8 mouse cellular contexts compared by ENCODE assay signal in the genomic region with DNA sequence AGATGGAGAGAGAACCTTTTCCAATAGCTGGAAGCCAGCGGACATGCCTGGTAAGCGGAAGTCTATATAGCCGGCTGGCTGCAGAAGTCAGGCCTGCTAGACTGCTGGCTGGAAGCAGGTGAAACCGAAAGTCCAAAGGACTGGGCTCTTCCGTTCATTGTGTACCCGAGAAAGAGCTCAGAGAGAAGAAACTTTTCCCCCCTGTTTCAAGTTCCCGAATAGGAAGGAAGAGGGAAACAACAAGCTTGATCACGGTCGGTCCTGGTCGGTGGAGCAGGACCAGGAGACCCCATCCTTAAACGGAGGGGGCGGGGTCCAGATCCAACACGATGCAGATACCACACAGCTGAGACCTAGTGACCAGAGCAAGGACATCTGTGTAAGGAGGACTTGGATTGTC. TPM values are rescaled to one million over a fixed set of nuclear protein-coding genes. Genes with fewer than 3 reads are reported as not detected.
DNase-seq lines count a peak whose midpoint lies in the region; ATAC-seq and TF ChIP-seq lines count a peak whose summit lies in the region.

No protein-coding gene starts in this region.

- H3K36me3 ChIP-seq in heart, postnatal 0 days (replicated peaks; ENCODE audit: control insufficient read depth, insufficient read depth, low read length) = no peaks in the 10 kb centered on the region
- H3K36me3 ChIP-seq in liver, embryonic 12.5 days = no peaks in the 10 kb centered on the region
- H3K36me3 ChIP-seq in splenic B cell, adult 2 months (ENCODE audit: control insufficient read depth, insufficient read depth, low read length, poor library complexity, severe bottlenecking) = no peaks in the 10 kb centered on the region

- no peak for TF ChIP-seq EP300 in heart, postnatal 0 days (IDR thresholded peaks at IDR 0.05; ENCODE audit: low read depth)

- no peaks in the 10 kb centered on the region for H3K27me3 ChIP-seq in heart, postnatal 0 days (ENCODE audit: control insufficient read depth, insufficient read depth, low read length)
- H3K27me3 ChIP-seq in liver, embryonic 12.5 days (replicated peaks) = peaks cover 16% of the 10 kb centered on the region; the same call in 1 of the 2 replicates
- H3K27me3 ChIP-seq in splenic B cell, adult 2 months (ENCODE audit: control insufficient read depth, insufficient read depth, low read length, poor library complexity, severe bottlenecking) = no peaks in the 10 kb centered on the region

- peak overlapping the region; percentile 54 for H3K4me2 ChIP-seq in heart, postnatal 0 days (ENCODE audit: low read depth, low read length)
- H3K4me2 ChIP-seq in liver, embryonic 12.5 days = peak overlapping the region; percentile 34

- no peak for DNase-seq in layer of hippocampus, adult 2 months (ENCODE audit: low spot score in 2 of 2)
- no peak for DNase-seq in layer of hippocampus, postnatal 10 days (ENCODE audit: low spot score in 2 of 2)
- DNase-seq in heart, postnatal 0 days (ENCODE audit: low spot score) = no peak
- DNase-seq in splenic B cell, adult 2 months (ENCODE audit: low read depth, low spot score) = peak; percentile 68
- no peak for DNase-seq in urinary bladder, adult 18-20 months (ENCODE audit: low spot score in 2 of 2)
- no peak for DNase-seq in gastrocnemius, postnatal 10 days
- DNase-seq in right cerebral cortex, postnatal 4 days = no peak

- no peak for TF ChIP-seq CTCF in layer of hippocampus, adult 2 months (conservative IDR thresholded peaks at IDR 0.05)
- TF ChIP-seq CTCF in heart, postnatal 0 days (IDR thresholded peaks at IDR 0.05; ENCODE audit: low read depth) = no peak

- no peak overlapping the region for H3K4me3 ChIP-seq in layer of hippocampus, adult 2 months
- peak overlapping the region; percentile 37 for H3K4me3 ChIP-seq in heart, postnatal 0 days (ENCODE audit: low read depth, low read length)
- peak overlapping the region; percentile 20 for H3K4me3 ChIP-seq in liver, embryonic 12.5 days

- WGBS in heart, postnatal 0 days = 26% methylated on average over 13 of the region's 13 CpGs
- WGBS in liver, embryonic 12.5 days (ENCODE audit: insufficient replicate concordance) = 25% methylated on average over 13 of the region's 13 CpGs

- H3K27ac ChIP-seq in layer of hippocampus, adult 2 months = peak overlapping the region; percentile 36; the same call in 1 of the 2 replicates
- H3K27ac ChIP-seq in heart, postnatal 0 days (ENCODE audit: low read depth) = peak overlapping the region; percentile 76
- no peak overlapping the region for H3K27ac ChIP-seq in liver, embryonic 12.5 days

- ATAC-seq in heart, postnatal 0 days (ENCODE audit: insufficient read depth, low read depth) = peak; percentile 45; the same call in 1 of the 2 replicates
- ATAC-seq in liver, embryonic 12.5 days = no peak

- peak overlapping the region; percentile 32 for H3K9ac ChIP-seq in heart, postnatal 0 days (replicated peaks; ENCODE audit: low read depth, low read length)
- no peak overlapping the region for H3K9ac ChIP-seq in liver, embryonic 12.5 days

- peaks cover 13% of the 10 kb centered on the region; the same call in 1 of the 2 replicates for H3K4me1 ChIP-seq in heart, postnatal 0 days (ENCODE audit: control insufficient read depth, insufficient read depth)
- H3K4me1 ChIP-seq in liver, embryonic 12.5 days = peaks cover 9% of the 10 kb centered on the region

- H3K9me3 ChIP-seq in heart, postnatal 0 days (replicated peaks; ENCODE audit: control insufficient read depth, low read length) = peaks cover 4% of the 10 kb centered on the region; the same call in 1 of the 2 replicates
- H3K9me3 ChIP-seq in liver, embryonic 12.5 days (replicated peaks) = no peaks in the 10 kb centered on the region

RNA-seq across cellular contexts. Expression of gene Lbr, which starts 9.6 kb away (rescaled TPM):
- 10 to 100 TPM; 12.0 to 15.7 TPM for total RNA-seq in layer of hippocampus, adult 2 months (2021)
- total RNA-seq in layer of hippocampus, postnatal 10 days (2021) = 10 to 100 TPM; 15.0 to 17.8 TPM
- 47.2 and 71.9 TPM in 2 replicates for total RNA-seq in heart, postnatal 0 days (2014; rRNA removed; ENCODE audit: low replicate concordance)
- 29.7 and 31.3 TPM in 2 replicates for polyA plus RNA-seq in heart, postnatal 0 days (2015; fragmentation: Nextera tagmentation; extraction: Ambion mirVana)
- polyA plus RNA-seq in liver, embryonic 12.5 days (2016; fragmentation: Nextera tagmentation; extraction: Ambion mirVana) = 284 and 296 TPM in 2 replicates
- total RNA-seq in gastrocnemius, postnatal 10 days (2021) = 10 to 100 TPM; 34.4 to 40.9 TPM
